Mouse (Mus musculus): ENCODE data around the gene 2010111I01Rik.

DNA sequence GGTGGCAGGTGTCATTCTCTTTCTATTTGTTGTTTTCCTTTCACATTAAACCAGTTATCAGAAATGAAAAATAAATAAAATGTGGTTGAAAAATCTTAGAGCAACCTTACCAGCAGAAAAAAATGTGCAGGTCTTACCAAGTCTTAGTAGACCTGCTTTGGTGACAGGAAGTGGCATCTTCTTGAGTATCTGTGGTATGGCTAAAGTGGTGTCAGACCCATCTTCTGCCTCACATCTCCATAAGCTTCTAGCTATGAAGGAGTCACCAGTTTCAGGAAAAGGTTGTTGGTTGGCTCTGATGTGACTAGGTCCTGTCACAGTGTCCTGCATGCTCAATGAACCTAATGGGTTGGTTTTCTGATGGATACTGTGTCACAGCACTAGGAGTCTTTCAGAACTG is 176.6 kb downstream of the 2010111I01Rik start:
- TF ChIP-seq MAX (IDR thresholded peaks at IDR 0.05; ENCODE audit: low read length) (no peak), ELF1 (IDR thresholded peaks at IDR 0.05; ENCODE audit: low read depth, low read length) (no peak), JUND (conservative IDR thresholded peaks at IDR 0.05; ENCODE audit: low read depth, low read length) (no peak), CTCF (conservative IDR thresholded peaks at IDR 0.05 in 1 of 2, IDR thresholded peaks at IDR 0.05 in 1 of 2; ENCODE audit: low read depth in 2 of 2, low read length in 2 of 2) (no peak), POLR2A (IDR thresholded peaks at IDR 0.05; ENCODE audit: low read depth, low read length) (no peak), TCF12 (IDR thresholded peaks at IDR 0.05; ENCODE audit: low read depth, low read length) (no peak), HCFC1 (IDR thresholded peaks at IDR 0.05; ENCODE audit: low read depth, low read length) (no peak), EP300 (IDR thresholded peaks at IDR 0.05; ENCODE audit: low read length) (no peak), RCOR1 (conservative IDR thresholded peaks at IDR 0.05; ENCODE audit: low read depth, low read length) (no peak)

All from CH12.LX (cell line).